Mouse (Mus musculus): ENCODE results near the gene Nat8f4. TPM values are rescaled to one million over a fixed set of nuclear protein-coding genes. Genes with fewer than 3 reads are reported as not detected.

Nat8f4 gene
- polyA plus RNA-seq, 1 experiment: 0.04 TPM

GRCm38 (mm10) chr6:85851062-85851773 lies 53.5 kb downstream of the Nat8f4 start:
- peaks cover 24% of the 10 kb centered on the region for H3K27me3 ChIP-seq (ENCODE audit: control insufficient read depth, insufficient read depth, insufficient read length)
- H3K36me3 ChIP-seq (ENCODE audit: control insufficient read depth, insufficient read depth): no peaks in the 10 kb centered on the region
- H3K79me3 ChIP-seq (ENCODE audit: low read depth): no peaks in the 10 kb centered on the region
- no peak overlapping the region for H3ac ChIP-seq (ENCODE audit: control insufficient read depth, insufficient read length, low read depth)
- H3K4me3 ChIP-seq (ENCODE audit: insufficient read depth, poor library complexity, severe bottlenecking): no peak overlapping the region
- no peaks in the 10 kb centered on the region for H3K79me2 ChIP-seq (ENCODE audit: control insufficient read depth, insufficient read depth)
- TF ChIP-seq MYOD1 (IDR thresholded peaks at IDR 0.05; ENCODE audit: control insufficient read depth, insufficient read length, low read depth) (no peak), CEBPB (IDR thresholded peaks at IDR 0.05; ENCODE audit: low read depth) (no peak), FOSL1 (IDR thresholded peaks at IDR 0.05; ENCODE audit: insufficient read depth, low read length, poor library complexity, severe bottlenecking) (no peak), MAX (IDR thresholded peaks at IDR 0.05) (no peak), USF1 (IDR thresholded peaks at IDR 0.05; ENCODE audit: low read depth) (no peak), MYOG (IDR thresholded peaks at IDR 0.05; ENCODE audit: control insufficient read depth, extremely low read depth, insufficient read length) (no peak), CTCF (IDR thresholded peaks at IDR 0.05; ENCODE audit: control insufficient read depth, insufficient read depth, insufficient read length) (no peak)

DNA sequence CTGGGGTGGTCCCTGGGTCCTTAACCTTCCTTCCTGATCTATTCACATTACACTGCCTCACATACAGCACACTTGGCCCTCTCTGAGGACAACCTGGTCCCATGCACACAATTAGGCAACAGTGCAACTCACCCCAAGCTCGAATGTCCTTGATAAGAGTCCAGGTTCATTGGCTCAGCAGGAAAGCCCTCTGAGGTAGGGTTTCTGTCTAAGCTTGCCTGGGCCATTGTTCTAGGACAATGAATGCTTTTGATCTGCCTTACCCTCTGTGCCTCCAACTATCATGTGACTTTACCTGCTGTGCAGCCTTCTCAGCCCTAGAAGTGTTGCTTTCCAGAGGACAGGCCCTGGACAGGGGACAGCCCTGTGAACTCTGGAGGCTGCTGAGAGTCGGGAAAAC lies 55.4 kb downstream of the Nat8f4 start:
- Histone ChIP-seq H3ac (ENCODE audit: control insufficient read depth, insufficient read length, low read depth) (no peak overlapping the region), H3K36me3 (ENCODE audit: control insufficient read depth, insufficient read depth) (no peaks in the 10 kb centered on the region), H3K79me2 (ENCODE audit: control insufficient read depth, insufficient read depth) (no peaks in the 10 kb centered on the region), H3K4me3 (ENCODE audit: insufficient read depth, poor library complexity, severe bottlenecking) (no peak overlapping the region), H3K79me3 (ENCODE audit: low read depth) (no peaks in the 10 kb centered on the region), H3K27me3 (ENCODE audit: control insufficient read depth, insufficient read depth, insufficient read length) (peaks cover 22% of the 10 kb centered on the region)
- TF ChIP-seq MYOG (IDR thresholded peaks at IDR 0.05; ENCODE audit: control insufficient read depth, extremely low read depth, insufficient read length) (no peak), FOSL1 (IDR thresholded peaks at IDR 0.05; ENCODE audit: insufficient read depth, low read length, poor library complexity, severe bottlenecking) (no peak), CTCF (IDR thresholded peaks at IDR 0.05; ENCODE audit: control insufficient read depth, insufficient read depth, insufficient read length) (no peak), CEBPB (IDR thresholded peaks at IDR 0.05; ENCODE audit: low read depth) (no peak), MYOD1 (IDR thresholded peaks at IDR 0.05; ENCODE audit: control insufficient read depth, insufficient read length, low read depth) (no peak), USF1 (IDR thresholded peaks at IDR 0.05; ENCODE audit: low read depth) (no peak), MAX (IDR thresholded peaks at IDR 0.05) (no peak)

Other genes with a start within 250 kb of the Nat8f4 start
- gene Nat8f7, start 191.7 kb downstream of the Nat8f4 start, polyA plus RNA-seq (2012; fragmentation: generic; extraction: Trizol): not detected
- gene Nat8f3, start 139.1 kb downstream of the Nat8f4 start, polyA plus RNA-seq (2012; fragmentation: generic; extraction: Trizol): not detected
- gene Nat8f6, start 83.9 kb downstream of the Nat8f4 start, polyA plus RNA-seq (2012; fragmentation: generic; extraction: Trizol): not detected
- gene Nat8f5, start 83.9 kb downstream of the Nat8f4 start, polyA plus RNA-seq (2012; fragmentation: generic; extraction: Trizol): not detected
- gene Nat8, start 72.8 kb downstream of the Nat8f4 start, polyA plus RNA-seq (2012; fragmentation: generic; extraction: Trizol): not detected
- gene Nat8f2, start 35.7 kb downstream of the Nat8f4 start, polyA plus RNA-seq (2012; fragmentation: generic; extraction: Trizol): not detected
- 25.6 TPM for gene Tprkb, start 7.0 kb upstream of the Nat8f4 start, polyA plus RNA-seq (2012; fragmentation: generic; extraction: Trizol)
- 1.8 TPM for gene Nat8f1, start 10.8 kb upstream of the Nat8f4 start, polyA plus RNA-seq (2012; fragmentation: generic; extraction: Trizol)
- gene Dusp11, start 56.8 kb upstream of the Nat8f4 start, polyA plus RNA-seq (2012; fragmentation: generic; extraction: Trizol): 14.5 TPM
- gene Figla, start 111.3 kb upstream of the Nat8f4 start, polyA plus RNA-seq (2012; fragmentation: generic; extraction: Trizol): 0.05 TPM
- gene Add2, start 123.8 kb upstream of the Nat8f4 start, polyA plus RNA-seq (2012; fragmentation: generic; extraction: Trizol): 6.7 TPM